Mouse (Mus musculus) skeletal muscle tissue, adult 2 months (tissue): Measurements from ENCODE around the gene Plin5.
A peak's percentile ranks its signal among the peaks of the same experiment; 100 is the strongest.

Experiments used
- DNase-seq: peaks from one replicate; pipeline ENCODE4 v3.0.0-alpha.2; 2012; ENCODE audit warnings: low read depth, low spot score

Plin5 gene

DNA sequence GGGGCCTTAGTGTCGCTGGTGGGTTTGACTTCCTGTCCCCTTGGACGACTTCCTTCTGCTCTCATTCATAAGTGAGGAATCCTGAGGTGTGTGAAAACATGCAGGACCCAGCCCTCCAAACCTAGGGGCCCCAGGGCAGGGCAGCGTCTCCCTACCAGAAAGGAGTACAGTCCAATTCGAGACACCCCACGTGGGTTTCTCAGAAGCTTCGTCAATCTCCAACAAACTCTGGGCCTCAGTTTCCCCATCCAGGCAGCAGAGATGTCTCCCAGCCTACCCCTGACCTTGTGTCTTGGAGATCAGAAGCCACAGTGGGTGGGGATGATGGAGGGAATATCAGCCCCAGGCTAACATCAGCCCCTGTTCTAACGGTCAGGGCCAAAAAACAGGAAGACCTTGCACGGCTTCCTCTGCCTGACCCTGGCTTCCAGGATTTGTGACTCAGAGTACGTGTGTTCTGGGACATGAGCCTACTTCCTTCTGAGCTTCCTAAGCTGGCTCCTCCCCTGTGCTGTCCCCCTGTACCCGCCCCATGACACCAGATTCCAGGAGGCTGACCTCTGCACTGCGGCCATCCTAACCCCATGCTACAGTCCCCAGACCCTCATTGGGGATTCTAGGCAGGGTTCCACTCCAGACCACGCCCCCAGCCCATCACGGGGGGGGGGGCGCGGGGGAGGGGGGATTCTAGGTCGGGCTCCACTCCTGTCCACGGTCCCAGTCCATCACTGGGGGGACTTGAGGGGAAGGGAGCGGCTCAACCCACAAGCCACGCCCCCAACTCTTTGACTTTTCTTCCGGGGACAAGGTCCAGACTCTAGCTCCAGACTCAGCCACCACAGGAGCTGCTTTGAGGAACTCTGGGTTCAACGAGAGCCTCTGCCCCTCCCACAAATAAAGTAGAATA, 16.3 kb upstream of the Plin5 start:
- peak; percentile 84 for DNase-seq

DNA sequence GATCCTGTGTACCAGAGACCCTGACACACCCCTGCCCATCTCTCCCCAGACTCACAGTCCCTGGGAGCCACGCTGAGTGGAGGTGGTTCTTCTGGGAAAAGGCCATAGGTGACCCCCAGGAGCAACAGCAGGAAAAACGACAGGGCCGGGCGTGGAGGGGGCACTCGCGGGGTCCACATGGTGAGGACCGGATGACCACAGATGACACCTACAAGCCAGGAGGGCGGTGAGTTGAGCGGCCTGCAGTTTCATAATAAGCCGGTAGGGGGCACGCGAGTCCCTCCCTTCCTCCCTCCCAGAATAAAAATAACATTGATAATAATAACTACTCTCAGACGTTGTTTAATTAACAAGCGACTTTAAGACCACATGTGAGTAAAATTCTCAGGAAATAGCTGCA, 15.3 kb upstream of the Plin5 start:
- no peak for DNase-seq

DNA sequence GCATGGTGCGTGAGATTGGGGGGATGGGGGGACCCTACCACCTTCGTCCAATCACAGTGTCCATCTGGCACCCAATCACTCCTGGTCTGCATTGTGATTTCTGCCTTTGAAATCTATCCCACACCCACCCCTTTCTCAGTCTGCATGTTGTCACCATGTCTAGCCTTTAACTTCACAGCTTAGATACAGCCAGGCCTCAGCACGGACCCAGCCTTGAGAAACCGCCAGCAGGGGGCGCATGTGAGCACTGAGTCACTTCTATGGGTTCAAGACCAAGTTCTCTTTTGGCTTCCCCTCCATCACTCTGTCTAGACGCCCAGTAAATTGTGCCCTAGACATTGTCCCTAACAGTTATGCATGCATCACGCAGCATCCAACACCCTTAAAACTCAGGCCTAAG, 14.4 kb upstream of the Plin5 start:
- no peak for DNase-seq

- no peak for DNase-seq
These were observed 13.7 kb upstream of the Plin5 start for GRCm38 (mm10) chr17:56131136-56131535.

- DNase-seq: no peak
These were observed 10.8 kb upstream of the Plin5 start for GRCm38 (mm10) chr17:56128246-56128645.

- no peak for DNase-seq
These were observed 8.8 kb upstream of the Plin5 start for GRCm38 (mm10) chr17:56126175-56126574.

GRCm38 (mm10) chr17:56125276-56125630, 7.9 kb upstream of the Plin5 start:
- no peak for DNase-seq

GRCm38 (mm10) chr17:56124377-56125275, 7.2 kb upstream of the Plin5 start:
- peak; percentile 68 for DNase-seq

GRCm38 (mm10) chr17:56123681-56124340, 6.4 kb upstream of the Plin5 start:
- DNase-seq: no peak

DNA sequence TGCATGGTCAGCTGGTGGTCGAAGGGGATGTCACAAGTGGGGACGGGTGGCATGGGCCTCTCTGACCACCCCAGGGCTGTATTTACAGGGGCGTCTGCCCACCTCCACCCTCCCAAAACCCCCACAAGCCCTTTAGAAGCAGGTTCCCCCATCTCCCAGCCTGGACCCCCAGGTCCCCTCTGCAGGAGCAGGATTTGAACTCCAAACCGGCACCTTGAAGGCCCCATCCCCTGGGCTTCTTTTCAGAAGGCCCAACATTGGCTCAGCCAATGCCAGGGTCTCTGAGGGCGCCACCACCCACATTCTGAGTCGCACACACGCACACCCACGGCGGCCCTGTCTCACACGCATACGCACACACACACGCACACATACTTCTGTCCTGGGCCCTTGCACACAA, 5.8 kb upstream of the Plin5 start:
- no peak for DNase-seq

GRCm38 (mm10) chr17:56121826-56122225, 4.4 kb upstream of the Plin5 start, which contains the start of gene Lrg1:
Gene Lrg1 (minus strand): TSS chr17:56122001.
- no peak for DNase-seq

GRCm38 (mm10) chr17:56119981-56120880, 2.8 kb upstream of the Plin5 start:
- peak; percentile 74 for DNase-seq

DNA sequence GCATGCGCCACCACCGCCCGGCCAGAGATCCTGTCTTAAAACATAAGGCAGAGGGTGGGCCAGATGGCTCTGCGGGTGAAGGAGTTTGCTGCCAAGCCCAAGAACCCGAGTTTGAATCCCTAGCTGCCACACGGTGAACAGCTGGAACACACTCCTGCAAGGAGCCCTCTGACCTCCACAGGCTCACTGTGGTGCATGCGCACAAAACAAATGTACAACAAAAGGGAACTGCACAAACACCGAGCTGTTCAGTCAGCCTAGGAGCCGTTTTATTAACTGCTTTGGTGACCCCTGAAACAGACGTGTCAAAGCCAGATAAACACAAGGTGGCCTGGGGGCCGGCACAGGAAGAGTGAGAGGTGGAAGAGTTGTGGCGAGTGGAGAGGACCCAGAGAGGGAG, 2.0 kb upstream of the Plin5 start:
- no peak for DNase-seq

DNA sequence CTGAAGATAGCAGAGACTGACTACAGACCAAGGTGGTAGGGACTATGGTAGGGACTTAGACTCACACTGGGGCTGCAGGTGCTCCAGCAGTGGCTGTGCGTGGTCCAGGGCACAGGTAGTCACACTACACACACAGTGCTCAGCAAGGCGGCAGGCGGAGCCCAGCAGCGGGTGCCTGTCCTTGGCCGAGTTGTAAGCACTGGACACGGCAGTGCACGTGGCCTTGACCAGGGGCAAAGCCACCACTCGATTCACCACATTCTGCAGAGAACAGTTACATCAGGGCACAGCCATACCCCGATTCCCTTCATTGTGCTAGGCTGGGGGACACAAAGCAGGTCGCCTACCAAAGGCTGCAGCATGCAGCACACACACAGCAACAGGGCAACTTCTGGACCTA, 1.2 kb downstream of the Plin5 start:
- DNase-seq: no peak

GRCm38 (mm10) chr17:56112743-56113142, 4.7 kb downstream of the Plin5 start:
- DNase-seq: no peak

DNA sequence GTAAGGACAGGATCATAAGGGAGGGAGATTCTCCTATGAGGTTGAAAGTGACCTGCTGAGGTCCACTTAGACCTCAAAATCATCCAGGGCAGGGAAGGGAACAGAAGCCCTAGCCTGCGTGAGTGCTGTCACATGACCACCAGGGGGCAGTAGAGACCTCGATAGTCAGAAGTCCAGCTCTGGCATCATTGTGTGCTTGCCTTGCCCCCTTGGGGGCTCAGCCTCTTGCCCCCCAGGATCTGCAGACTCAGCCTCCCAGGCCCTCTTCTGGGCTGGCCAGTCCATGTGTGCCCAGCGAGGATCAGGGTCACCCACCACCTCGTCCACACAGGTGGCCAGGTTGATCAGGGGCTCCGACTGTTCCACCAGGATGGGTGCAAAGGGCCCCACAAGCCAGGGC, 5.5 kb downstream of the Plin5 start:
- DNase-seq: peak; percentile 77

- DNase-seq: no peak
These were observed 6.4 kb downstream of the Plin5 start for GRCm38 (mm10) chr17:56111021-56111420.

- peak; percentile 77 for DNase-seq
These were observed 6.8 kb downstream of the Plin5 start for GRCm38 (mm10) chr17:56110571-56110970.

DNA sequence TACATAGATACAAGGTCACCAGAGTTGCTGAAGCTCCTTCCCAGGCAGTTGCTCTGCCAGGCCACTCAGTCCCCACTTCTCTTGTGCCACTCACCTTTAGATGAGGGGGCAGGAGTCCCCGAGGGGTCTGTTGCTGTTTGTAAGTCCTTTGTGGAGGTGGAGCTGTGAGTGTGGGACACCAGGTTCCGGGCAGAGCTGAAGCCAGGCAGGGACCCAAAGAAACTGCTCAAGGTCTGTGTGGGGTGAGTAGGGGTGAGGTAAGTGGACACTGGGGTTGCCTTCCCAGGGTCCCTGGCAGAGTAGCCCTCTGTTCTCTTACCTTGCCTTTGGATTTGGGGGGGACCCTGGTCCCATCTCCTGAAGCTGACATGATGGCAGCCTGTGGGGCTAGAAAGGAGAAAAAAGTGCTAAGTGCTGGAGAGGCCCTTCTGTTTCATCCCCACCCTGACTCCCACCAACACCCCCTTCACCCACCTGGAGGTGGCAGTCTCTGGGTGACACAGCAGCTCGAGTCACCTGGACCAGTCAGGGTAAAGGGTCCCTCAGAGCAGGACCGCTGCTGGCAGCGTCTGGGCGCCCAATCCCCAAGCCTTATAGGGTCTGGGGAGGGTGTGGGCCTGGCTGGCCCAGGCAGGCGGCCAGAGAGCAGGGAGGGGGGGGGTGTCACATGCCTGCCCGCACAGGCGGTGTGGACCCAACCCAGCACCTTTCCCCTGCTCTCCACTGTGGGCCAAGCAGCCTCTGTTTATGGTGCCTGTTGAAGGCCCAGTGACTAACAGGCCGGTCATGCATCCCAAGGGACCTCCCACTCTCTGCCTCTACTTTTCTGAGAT, 8.0 kb downstream of the Plin5 start, which contains the start of gene Plin4:
Gene Plin4 (minus strand): TSS at position 585 of the 833 bp plus-strand sequence.
- peak; percentile 95 for DNase-seq
